In the genomic region with DNA sequence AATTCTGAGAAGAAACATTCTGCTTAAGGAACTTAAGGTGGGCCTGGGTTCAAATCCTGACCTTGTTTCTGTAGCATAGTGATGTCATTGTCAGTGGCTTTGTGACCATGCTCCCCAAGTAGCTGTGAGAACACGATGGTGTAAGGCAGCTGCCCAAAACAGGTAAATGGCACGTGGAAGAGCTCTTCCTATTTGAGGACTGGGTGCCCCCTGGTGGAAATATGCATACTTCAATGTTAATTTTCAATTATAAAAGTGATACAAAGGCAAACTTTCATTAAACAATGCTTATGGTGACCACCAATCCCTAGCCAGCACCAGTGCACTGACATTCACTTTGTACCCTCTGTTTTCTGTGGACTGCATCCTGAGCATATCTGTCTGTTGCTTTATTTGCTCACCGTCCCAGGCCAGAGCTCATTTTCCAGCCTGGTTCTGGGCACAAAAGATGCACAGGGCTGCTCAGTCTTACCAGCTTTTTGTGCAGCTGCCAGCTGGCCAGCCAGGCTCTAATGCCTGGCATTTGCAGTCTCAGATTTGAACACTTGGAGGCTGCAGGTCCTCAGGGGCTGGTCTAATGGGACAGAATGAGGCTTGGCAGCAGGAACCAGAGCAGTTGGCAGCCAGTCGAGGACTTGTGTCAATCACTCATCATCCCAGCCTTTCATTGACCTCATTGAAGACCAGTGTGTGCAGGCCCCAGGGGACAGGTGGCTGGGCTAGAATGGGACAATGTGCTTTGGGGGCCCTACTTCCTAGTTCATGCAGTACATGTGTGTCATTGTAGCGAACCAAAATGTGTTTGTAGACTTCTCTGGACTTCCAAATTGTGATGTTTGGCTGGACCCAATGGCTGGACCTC, we compare ENCODE assay signal across 9 mouse cellular contexts. TPM values are rescaled to one million over a fixed set of nuclear protein-coding genes. Genes with fewer than 3 reads are reported as not detected.
DNase-seq lines count a peak whose midpoint lies in the region; ATAC-seq lines count a peak whose summit lies in the region.
"Had no signal": no experiment of that assay in that cellular context is flagged by ENCODE, and none has a peak within 500 bp of the region (broad histone marks: within the 10 kb centered on the region; RNA-seq: fewer than 3 reads in every experiment).

No protein-coding gene starts in this region.

- DNase-seq in heart, adult 11 months = peak; percentile 88
- DNase-seq in heart, embryonic 10.5 days (ENCODE audit: low spot score) = no peak
- DNase-seq in midbrain, embryonic 11.5 days (ENCODE audit: low spot score, missing footprints) = no peak
- DNase-seq in cerebellum, adult 11-12 months = peak; percentile 61
- peak; percentile 31 to 59 for DNase-seq in kidney, postnatal 36 days
- DNase-seq in right cerebral cortex, postnatal 36 days (ENCODE audit: low spot score in 2 of 2) = no peak
- DNase-seq in left cerebral cortex, adult 18-20 months (ENCODE audit: low spot score in 2 of 2) = no peak

- 63% methylated on average over 5 of the region's 5 CpGs for WGBS in heart, embryonic 10.5 days
- WGBS in midbrain, embryonic 13.5 days = 58% methylated on average over 5 of the region's 5 CpGs
- WGBS in midbrain, embryonic 11.5 days = 71% methylated on average over 5 of the region's 5 CpGs

- H3K27ac ChIP-seq in heart, embryonic 10.5 days = no peak overlapping the region
- no peak overlapping the region for H3K27ac ChIP-seq in midbrain, embryonic 13.5 days
- H3K27ac ChIP-seq in midbrain, embryonic 11.5 days (ENCODE audit: low read depth, low read length) = no peak overlapping the region
- H3K27ac ChIP-seq: heart, embryonic 13.5 days had no signal

- no peak overlapping the region for H3K9ac ChIP-seq in midbrain, embryonic 13.5 days (replicated peaks)
- H3K9ac ChIP-seq in midbrain, embryonic 11.5 days (ENCODE audit: low read length) = no peak overlapping the region
- H3K9ac ChIP-seq: heart, embryonic 13.5 days had no signal

- H3K27me3 ChIP-seq in heart, embryonic 10.5 days (ENCODE audit: insufficient read depth, poor library complexity, severe bottlenecking) = peaks cover 46% of the 10 kb centered on the region
- H3K27me3 ChIP-seq in midbrain, embryonic 13.5 days = peaks cover 28% of the 10 kb centered on the region
- peaks cover 9% of the 10 kb centered on the region for H3K27me3 ChIP-seq in midbrain, embryonic 11.5 days (ENCODE audit: control insufficient read depth, insufficient read depth, low read length)

- H3K4me3 ChIP-seq in heart, embryonic 10.5 days = no peak overlapping the region
- H3K4me3 ChIP-seq in midbrain, embryonic 13.5 days (replicated peaks) = no peak overlapping the region
- no peak overlapping the region for H3K4me3 ChIP-seq in midbrain, embryonic 11.5 days (ENCODE audit: low read depth, low read length)
- H3K4me3 ChIP-seq: heart, embryonic 13.5 days had no signal

- H3K9me3 ChIP-seq in heart, embryonic 10.5 days = no peaks in the 10 kb centered on the region
- H3K9me3 ChIP-seq in midbrain, embryonic 13.5 days = no peaks in the 10 kb centered on the region
- no peaks in the 10 kb centered on the region for H3K9me3 ChIP-seq in midbrain, embryonic 11.5 days (ENCODE audit: control insufficient read depth, low read length)
- H3K9me3 ChIP-seq: heart, embryonic 13.5 days had no signal

- no peak overlapping the region for H3K4me2 ChIP-seq in midbrain, embryonic 13.5 days (replicated peaks)
- H3K4me2 ChIP-seq in midbrain, embryonic 11.5 days = no peak overlapping the region
- H3K4me2 ChIP-seq: heart, embryonic 13.5 days had no signal

- H3K36me3 ChIP-seq in heart, embryonic 10.5 days = no peaks in the 10 kb centered on the region
- no peaks in the 10 kb centered on the region for H3K36me3 ChIP-seq in midbrain, embryonic 13.5 days
- H3K36me3 ChIP-seq in midbrain, embryonic 11.5 days (ENCODE audit: control insufficient read depth, insufficient read depth, low read length) = no peaks in the 10 kb centered on the region
- H3K36me3 ChIP-seq: heart, embryonic 13.5 days had no signal

- peak; percentile 29 for ATAC-seq in midbrain, embryonic 13.5 days
- ATAC-seq in midbrain, embryonic 11.5 days (ENCODE audit: low FRiP score) = no peak

- H3K4me1 ChIP-seq in heart, embryonic 10.5 days = no peaks in the 10 kb centered on the region
- no peaks in the 10 kb centered on the region for H3K4me1 ChIP-seq in midbrain, embryonic 13.5 days (replicated peaks)
- no peaks in the 10 kb centered on the region for H3K4me1 ChIP-seq in midbrain, embryonic 11.5 days (ENCODE audit: control insufficient read depth, insufficient read depth, low read length)

RNA-seq across cellular contexts. Expression of a gene that starts 6.4 kb away (rescaled TPM):
- 0.05 and 0.15 TPM in 2 replicates for polyA plus RNA-seq in heart, embryonic 10.5 days (2016; fragmentation: Nextera tagmentation; extraction: Ambion mirVana)
- polyA plus RNA-seq in midbrain, embryonic 13.5 days (2015; fragmentation: Nextera tagmentation; extraction: Ambion mirVana) = 0.45 and 0.92 TPM in 2 replicates
- polyA plus RNA-seq in midbrain, embryonic 11.5 days (2014; fragmentation: Nextera tagmentation; extraction: Ambion mirVana) = 0.12 TPM in 2 replicates
- 100 to 1,000 TPM; 109 to 128 TPM for total RNA-seq in left cerebral cortex, adult 18-20 months (2021)

Comparison
In these comparisons a context has a peak if more than half of its experiments do, and no peak if none do; other contexts are left out.
1. DNase-seq: peak in heart, adult 11 months (single experiment), cerebellum, adult 11-12 months (single experiment) and kidney, postnatal 36 days (2 of 2); none in heart, embryonic 10.5 days (single experiment), midbrain, embryonic 11.5 days (single experiment), right cerebral cortex, postnatal 36 days (0 of 2) and left cerebral cortex, adult 18-20 months (0 of 2).